Mouse (Mus musculus): ENCODE data around the gene Ift74.

The Ift74 gene

DNA sequence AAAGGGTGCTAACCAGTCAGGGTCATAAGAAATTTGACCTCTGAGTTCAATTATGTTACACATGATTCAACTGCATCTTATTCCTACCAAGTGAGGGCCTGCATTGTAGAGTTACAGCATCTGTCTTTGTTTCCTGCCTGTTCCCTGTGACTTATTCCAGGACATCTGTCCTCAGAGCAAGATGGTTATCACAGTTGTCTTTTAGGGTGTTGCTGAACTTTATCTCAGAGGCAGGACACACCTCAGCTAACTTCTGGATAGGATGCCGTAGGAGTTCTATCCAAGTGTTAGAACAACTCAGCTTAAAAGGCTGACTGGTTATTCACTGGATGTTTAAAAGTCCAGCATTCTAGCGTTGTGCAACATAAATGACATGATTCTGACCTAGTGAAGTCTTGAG is 77.9 kb downstream of the Ift74 start:
- DNase-seq (ENCODE audit: low read depth, low spot score) = no peak

DNA sequence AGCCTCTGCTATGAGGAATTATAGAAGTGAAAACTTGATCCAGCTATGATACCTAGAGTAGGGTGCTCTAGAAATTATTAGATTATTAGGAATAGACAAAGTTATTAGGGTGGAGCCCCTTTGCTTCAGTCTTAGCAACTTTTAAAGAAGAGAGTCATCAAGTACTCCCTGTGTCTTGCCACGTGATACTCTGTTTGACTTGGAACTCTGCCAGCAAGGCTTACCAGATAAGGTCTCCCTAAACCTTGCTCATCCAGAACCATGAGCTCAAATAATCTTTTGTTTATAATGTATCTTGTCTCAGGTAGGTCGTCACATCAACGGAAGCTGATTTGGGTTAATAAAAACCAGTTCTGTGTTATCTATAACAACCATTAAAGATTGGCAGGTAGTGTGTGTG is 82.1 kb downstream of the Ift74 start:
- DNase-seq (ENCODE audit: low read depth, low spot score) = no peak

DNA sequence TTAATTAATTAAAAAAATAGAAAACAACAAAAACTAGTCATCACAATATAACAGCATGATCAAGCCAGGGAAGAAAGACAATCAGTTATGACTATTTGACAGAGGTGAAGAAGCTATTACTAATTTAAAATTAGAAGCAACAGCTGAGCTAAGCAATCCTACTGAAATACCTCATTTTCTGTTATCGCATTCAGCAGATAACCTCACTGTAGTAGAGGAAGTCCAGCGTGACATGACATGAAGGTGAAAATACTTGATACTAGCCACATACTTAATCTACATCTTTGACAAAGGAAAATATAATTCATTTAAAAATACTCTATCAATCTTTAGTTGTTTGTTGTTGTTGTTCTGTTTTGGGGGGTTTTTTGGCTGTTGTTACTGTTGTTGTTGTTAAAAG is 96.7 kb downstream of the Ift74 start:
- DNase-seq (ENCODE audit: low read depth, low spot score) = no peak

DNA sequence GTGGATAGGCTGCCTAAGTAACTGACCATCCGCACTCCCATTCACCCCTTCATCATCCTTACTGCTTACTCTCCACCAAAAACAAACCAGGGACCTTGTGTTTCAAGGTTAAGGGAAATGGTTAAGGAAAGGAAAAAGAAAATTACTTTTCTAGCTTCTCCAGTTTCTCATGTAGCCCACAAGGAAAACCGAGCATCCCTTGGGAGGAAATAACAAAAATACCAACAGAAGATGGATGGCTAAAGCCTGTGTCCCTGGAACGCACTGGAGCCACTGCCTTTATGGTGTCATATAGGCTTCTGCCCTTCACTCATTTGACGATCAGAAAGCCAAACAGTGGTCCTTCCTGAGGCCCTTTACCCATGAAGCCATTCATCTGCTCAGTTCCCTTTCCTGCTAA is 97.1 kb downstream of the Ift74 start:
- DNase-seq (ENCODE audit: low read depth, low spot score) = no peak

DNA sequence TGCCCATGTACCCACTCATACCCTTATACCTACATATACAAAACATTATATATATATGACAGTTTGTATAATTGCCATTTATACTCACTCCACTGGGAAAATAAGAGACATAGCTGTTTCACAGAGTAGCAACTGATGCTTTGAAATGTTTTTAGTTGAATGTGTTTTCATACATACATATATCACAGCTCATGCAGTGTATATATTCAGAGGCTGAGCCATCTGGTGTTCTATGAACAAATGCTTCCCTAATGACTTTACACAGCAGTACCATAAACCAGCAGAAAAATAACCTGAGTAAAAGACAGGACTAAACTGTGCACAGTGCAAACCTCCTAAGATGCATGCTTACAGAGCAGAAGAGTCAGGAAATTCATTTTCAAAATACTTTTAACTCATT is 99.5 kb downstream of the Ift74 start:
- no peak for DNase-seq (ENCODE audit: low read depth, low spot score)

DNA sequence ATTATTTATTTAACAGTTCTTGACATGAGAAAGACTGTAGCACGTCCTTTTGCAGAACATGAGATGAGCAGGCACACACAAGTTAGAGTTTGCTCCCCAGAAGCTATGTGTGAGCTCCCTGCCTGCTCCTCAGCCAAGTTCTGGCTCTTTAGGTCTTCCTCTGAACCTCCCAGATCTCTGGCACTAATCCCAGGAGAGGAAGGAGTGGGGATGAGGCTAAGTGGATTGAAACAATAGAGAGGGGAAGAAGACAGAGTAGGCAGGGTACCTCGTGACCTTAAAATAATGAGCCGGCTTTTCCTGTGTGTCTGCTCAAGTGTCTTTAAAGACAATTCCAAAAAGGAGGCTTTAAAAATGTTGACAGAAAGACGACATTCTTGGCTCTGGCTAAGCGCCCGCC is 100.9 kb downstream of the Ift74 start:
- peak; percentile 26 for DNase-seq (ENCODE audit: low read depth, low spot score)

DNA sequence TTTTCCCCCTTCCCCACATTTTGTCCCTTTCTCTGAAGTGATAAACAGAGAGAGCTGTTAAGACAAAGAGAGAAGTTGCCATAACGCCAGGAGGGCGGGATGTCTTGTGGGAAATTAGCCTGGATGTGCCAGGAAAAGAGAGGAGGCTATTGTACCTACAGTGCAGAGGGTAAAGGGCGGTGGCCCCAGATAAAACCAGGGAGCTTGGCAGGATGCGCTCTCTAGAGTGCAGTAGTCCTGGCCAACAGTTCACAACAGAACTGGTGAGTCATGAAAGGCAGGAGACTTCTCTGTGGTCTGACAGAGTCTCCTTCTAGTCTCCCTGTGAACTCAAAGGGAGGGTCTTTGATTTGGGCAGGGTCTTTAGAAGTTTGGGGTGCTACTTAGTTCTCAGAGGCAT is 111.5 kb downstream of the Ift74 start:
- DNase-seq (ENCODE audit: low read depth, low spot score) = no peak

DNA sequence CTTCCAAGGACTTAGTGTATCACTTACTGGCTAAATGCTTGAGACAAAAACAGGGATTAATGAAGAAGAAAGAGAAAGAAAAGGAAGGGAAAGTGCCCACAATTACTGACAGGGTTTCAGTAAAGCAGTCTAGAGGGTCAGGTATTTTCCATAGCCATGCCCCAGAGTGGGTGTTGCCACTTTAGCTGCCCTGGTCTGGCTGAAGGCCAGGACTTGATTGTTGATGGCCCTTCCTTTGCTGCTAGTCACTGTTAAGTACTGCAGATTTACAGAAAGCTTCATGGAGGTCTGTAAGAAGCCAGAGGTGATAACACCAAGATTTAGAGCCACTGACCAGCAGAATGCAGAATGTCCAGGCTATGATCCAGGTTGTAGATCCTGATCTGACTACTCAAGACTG is 118.4 kb downstream of the Ift74 start:
- DNase-seq (ENCODE audit: low read depth, low spot score) = no peak

DNA sequence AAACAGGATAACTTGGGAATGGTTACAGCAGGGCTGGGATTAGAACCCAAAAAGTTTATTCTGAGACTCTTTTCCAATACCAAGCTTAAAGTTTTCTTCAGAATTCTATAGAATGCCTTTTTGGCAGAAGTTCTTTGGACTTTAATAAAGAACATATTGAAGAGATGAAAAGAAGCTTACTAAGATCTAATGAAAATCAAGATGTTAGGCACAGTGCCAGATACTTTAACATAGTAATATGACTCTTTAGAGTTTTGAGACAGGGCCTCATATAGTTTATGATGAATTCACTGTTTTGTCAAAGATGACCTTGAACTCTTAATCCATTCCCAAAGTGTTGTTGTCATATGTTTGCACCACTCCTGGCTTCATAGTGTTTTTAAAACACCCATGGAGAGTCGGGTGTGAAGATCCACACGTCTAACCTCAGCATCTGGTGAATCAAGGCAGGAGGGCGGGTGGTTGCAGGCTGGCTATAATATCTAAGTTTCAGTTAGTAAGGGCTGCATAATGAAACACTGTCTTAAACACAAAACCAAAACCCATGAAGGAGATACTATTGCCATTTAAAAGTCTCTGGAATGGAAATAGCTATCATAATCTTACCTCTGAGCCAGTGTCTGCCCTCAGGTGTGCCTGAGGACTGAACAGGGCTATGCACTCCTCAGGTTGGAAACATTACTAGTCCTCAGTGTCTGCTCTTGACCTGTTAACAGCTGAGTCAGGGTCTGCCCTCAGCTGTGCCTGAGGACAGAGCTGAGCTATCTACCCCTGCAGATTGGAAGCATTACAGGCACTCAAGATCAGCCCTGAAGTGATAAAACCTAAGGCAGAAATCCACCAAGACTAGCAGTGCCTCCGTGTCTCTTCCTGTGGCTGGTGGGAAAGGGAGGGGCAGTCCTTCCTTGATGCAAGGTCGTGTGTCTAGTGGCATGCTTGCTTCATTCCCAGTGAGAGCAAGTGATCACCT is 123.3 kb downstream of the Ift74 start:
- no peak for DNase-seq (ENCODE audit: low read depth, low spot score)

DNA sequence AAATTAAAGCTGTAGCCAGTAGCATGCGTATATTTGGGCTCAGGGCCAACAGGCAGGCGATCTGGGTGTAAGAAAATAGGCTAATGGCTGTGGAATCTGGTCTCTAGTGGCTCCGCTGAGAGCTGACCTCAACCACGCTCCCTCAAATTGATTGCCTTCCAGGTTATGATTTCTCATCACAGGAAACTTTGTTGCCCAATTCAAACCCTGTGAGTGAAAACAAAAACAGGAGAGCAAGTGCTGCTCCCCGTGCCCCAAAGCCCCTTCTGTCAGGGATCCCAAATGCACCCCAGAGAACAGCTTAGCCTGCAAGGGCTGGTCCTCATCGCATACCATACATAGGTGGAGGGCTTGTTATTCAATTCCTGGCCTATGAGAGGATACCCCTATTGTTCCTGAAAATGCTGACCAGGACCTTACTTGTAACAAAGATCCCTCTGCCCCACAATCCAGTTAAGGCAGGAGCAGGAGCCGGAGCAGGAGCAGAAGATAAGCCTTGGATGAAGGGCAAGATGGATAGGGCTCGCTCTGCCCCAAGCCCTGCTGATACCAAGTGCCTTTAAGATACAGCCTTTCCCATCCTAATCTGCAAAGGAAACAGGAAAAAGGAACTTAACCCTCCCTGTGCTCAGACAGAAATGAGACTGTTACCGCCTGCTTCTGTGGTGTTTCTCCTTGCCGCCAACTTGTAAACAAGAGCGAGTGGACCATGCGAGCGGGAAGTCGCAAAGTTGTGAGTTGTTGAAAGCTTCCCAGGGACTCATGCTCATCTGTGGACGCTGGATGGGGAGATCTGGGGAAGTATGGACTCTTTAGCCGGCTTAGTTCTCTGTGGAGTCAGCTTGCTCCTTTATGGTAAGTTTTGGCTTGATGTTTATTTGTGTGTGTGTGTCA is 124.8 kb downstream of the Ift74 start, which contains the start of gene Tek:
Gene Tek, plus strand, starts transcription at position 452 of the 894 bp plus-strand sequence.
- peak; percentile 78 for DNase-seq (ENCODE audit: low read depth, low spot score)

DNA sequence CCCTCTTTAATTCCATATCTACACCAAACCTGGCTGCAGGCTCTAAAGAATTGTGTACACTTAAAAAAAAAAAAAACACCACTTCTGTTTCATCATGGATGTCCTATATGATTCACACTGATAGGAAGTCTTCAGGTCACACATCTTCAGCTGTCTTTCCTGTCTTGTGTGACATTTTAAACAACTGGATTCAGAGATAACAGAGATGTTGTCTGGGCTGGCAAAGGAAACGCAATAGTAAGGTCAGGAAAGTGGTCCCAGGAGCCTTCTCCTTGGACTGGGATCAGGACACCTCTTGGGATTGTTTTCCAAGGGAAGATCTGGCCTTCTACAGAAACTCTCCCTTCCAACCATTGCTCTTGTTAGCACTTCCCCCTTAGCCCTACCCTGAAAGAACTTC is 127.5 kb downstream of the Ift74 start:
- no peak for DNase-seq (ENCODE audit: low read depth, low spot score)

Measured in skeletal muscle tissue, adult 2 months (tissue).